Mouse (Mus musculus): ENCODE measurements around the gene C1rb. TPM values are rescaled to one million over a fixed set of nuclear protein-coding genes. Genes with fewer than 3 reads are reported as not detected.
"Not testable (repeated sequence)": the region's sequence is repeated elsewhere in the genome, so short reads cannot be mapped to it uniquely, and the experiment has no call there.

C1rb gene
- polyA plus RNA-seq, 1 experiment from 2014 or later, result not detected

DNA sequence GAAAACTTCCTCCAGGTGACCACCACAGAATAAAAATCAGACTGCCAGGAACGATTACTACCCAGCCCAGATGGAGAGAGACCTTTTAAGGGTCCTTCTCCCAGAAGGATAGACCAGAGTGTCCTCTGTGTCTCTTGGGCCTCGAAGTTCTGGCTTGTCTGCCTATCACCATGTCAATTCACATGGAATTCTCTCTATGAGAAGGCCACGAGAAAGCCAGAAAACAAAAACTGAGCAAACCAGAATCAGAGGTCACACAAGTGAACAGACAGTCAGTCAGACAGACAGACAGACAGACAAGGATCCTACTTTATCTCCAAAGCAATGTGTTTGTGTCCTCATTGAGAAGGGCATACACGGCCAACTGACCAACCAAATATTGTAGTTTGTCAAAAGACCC, 16.2 kb downstream of the C1rb start:
- no peaks in the 10 kb centered on the region for H3K4me1 ChIP-seq (ENCODE audit: control insufficient read depth, insufficient read depth, low read length)
- no peak overlapping the region for H3K4me2 ChIP-seq (ENCODE audit: low read depth, low read length)
- no peak overlapping the region for H3K27ac ChIP-seq (ENCODE audit: low read length)
- WGBS, result 76% methylated on average over 4 of the region's 4 CpGs
- no peak overlapping the region for H3K9ac ChIP-seq (ENCODE audit: low read depth, low read length)
- H3K27me3 ChIP-seq (replicated peaks; ENCODE audit: control insufficient read depth, insufficient read depth, low read length), result no peaks in the 10 kb centered on the region
- H3K9me3 ChIP-seq (ENCODE audit: control insufficient read depth, low read length), result no peaks in the 10 kb centered on the region
- no peak overlapping the region for H3K4me3 ChIP-seq (ENCODE audit: low read length)
- no peaks in the 10 kb centered on the region for H3K36me3 ChIP-seq (ENCODE audit: control insufficient read depth, insufficient read depth, low read length)
- no peak for ATAC-seq

DNA sequence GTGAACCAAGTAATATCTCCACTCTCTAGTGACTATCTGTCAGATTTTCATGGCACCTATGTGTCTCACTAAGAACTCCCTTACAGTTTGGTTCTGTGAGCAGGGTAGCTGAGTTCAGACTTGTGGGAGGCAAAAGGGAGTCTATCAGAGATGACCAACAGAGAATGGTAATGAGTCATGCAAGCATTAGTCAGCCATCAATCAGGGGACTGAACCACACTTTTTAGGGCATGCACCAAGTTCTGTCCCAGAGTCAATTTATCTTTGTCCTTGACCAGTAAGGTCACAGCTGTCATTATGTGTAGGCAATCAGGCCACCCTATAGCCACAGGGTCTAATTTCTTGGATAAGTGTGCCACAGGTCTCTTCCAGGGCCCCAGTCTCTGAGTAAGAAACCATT, 18.7 kb downstream of the C1rb start:
- Histone ChIP-seq H3K9ac (ENCODE audit: low read depth, low read length) (no peak overlapping the region), H3K4me1 (ENCODE audit: control insufficient read depth, insufficient read depth, low read length) (no peaks in the 10 kb centered on the region), H3K36me3 (ENCODE audit: control insufficient read depth, insufficient read depth, low read length) (no peaks in the 10 kb centered on the region), H3K9me3 (ENCODE audit: control insufficient read depth, low read length) (no peaks in the 10 kb centered on the region), H3K27ac (ENCODE audit: low read length) (no peak overlapping the region), H3K27me3 (replicated peaks; ENCODE audit: control insufficient read depth, insufficient read depth, low read length) (no peaks in the 10 kb centered on the region), H3K4me2 (ENCODE audit: low read depth, low read length) (no peak overlapping the region), H3K4me3 (ENCODE audit: low read length) (no peak overlapping the region)
- ATAC-seq, result no peak

DNA sequence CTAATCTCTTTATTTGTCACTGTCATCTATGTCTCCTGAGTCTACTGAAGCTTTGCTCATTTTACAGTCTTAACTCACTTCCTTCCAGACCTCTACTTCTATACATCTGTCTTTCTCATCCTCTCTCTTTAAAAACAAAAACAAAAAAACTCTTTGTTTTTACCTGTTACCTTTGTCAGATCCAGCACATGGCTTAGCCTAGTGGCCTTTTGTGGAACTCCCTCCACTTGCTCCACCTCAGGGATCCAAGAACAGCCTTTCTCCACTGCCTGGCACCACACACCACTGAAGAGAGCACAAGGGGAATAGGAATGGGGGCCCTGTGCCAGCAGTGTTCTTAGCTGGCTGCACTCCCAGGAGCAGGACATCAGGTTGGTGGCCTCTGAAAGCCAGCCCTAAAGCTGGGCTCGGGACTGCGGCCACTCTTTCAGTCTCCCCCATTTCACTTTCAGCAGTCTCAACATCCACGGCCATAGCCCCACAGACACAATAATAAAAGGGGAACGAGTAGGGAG, 22.1 kb downstream of the C1rb start:
- Histone ChIP-seq H3K4me1 (ENCODE audit: control insufficient read depth, insufficient read depth, low read length) (no peaks in the 10 kb centered on the region), H3K4me3 (ENCODE audit: low read length) (no peak overlapping the region), H3K4me2 (ENCODE audit: low read depth, low read length) (no peak overlapping the region), H3K36me3 (ENCODE audit: control insufficient read depth, insufficient read depth, low read length) (no peaks in the 10 kb centered on the region), H3K27me3 (replicated peaks; ENCODE audit: control insufficient read depth, insufficient read depth, low read length) (no peaks in the 10 kb centered on the region), H3K27ac (ENCODE audit: low read length) (no peak overlapping the region), H3K9me3 (ENCODE audit: control insufficient read depth, low read length) (no peaks in the 10 kb centered on the region), H3K9ac (ENCODE audit: low read depth, low read length) (no peak overlapping the region)
- ATAC-seq, result no peak
- WGBS, result 78% methylated on average over 4 of the region's 4 CpGs

DNA sequence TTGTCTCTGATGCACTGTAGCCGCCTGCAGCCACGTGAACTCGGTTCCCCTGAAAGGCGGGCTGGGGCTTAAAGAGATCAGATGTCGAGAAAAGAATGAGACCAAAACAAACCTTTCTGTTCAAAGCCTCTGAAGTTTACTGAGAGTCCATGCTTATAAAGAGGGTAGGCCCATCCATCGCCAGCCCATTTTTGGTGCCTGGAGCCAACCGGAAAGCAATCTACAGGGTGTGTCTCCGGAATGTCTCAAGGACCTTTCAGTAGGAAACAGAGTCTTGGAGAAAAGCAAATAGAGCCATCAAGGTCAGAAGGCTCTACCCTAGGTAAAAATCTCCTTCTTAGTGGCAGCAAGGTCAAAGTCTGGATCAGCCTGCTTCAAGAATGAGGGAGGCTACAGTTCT, 23.0 kb downstream of the C1rb start:
- no peak overlapping the region for H3K9ac ChIP-seq (ENCODE audit: low read depth, low read length)
- no peaks in the 10 kb centered on the region for H3K27me3 ChIP-seq (replicated peaks; ENCODE audit: control insufficient read depth, insufficient read depth, low read length)
- H3K4me2 ChIP-seq (ENCODE audit: low read depth, low read length), result no peak overlapping the region
- no peaks in the 10 kb centered on the region for H3K36me3 ChIP-seq (ENCODE audit: control insufficient read depth, insufficient read depth, low read length)
- no peak overlapping the region for H3K27ac ChIP-seq (ENCODE audit: low read length)
- 79% methylated on average over 8 of the region's 8 CpGs for WGBS
- ATAC-seq, result no peak
- no peaks in the 10 kb centered on the region for H3K9me3 ChIP-seq (ENCODE audit: control insufficient read depth, low read length)
- no peak overlapping the region for H3K4me3 ChIP-seq (ENCODE audit: low read length)
- no peaks in the 10 kb centered on the region for H3K4me1 ChIP-seq (ENCODE audit: control insufficient read depth, insufficient read depth, low read length)

DNA sequence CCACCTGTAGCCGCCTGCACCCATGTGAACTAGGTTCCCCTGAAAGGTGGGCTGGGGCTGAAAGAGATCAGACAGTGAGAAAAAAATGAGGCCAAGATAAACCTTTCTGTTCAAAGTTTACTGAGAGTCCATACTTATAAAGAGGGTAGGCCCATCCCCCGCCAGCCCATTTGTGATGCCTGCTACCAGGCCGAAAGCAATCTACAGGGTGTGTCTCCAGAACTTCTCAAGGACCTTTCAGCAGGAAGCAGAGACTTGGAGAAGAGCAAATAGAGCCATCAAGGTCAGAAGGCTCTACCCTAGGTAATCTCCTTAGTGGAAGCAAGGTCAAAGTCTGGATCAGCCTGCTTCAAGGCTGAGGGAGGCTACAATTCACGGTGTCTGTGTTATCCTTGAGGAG, 31.9 kb downstream of the C1rb start:
- Histone ChIP-seq H3K4me3 (ENCODE audit: low read length) (no peak overlapping the region), H3K4me1 (ENCODE audit: control insufficient read depth, insufficient read depth, low read length) (no peaks in the 10 kb centered on the region), H3K9me3 (ENCODE audit: control insufficient read depth, low read length) (no peaks in the 10 kb centered on the region), H3K36me3 (ENCODE audit: control insufficient read depth, insufficient read depth, low read length) (no peaks in the 10 kb centered on the region), H3K4me2 (ENCODE audit: low read depth, low read length) (no peak overlapping the region), H3K9ac (ENCODE audit: low read depth, low read length) (no peak overlapping the region), H3K27me3 (replicated peaks; ENCODE audit: control insufficient read depth, insufficient read depth, low read length) (no peaks in the 10 kb centered on the region), H3K27ac (ENCODE audit: low read length) (no peak overlapping the region)
- peak; percentile 48 for ATAC-seq
- WGBS, result 74% methylated on average over 4 of the region's 4 CpGs

DNA sequence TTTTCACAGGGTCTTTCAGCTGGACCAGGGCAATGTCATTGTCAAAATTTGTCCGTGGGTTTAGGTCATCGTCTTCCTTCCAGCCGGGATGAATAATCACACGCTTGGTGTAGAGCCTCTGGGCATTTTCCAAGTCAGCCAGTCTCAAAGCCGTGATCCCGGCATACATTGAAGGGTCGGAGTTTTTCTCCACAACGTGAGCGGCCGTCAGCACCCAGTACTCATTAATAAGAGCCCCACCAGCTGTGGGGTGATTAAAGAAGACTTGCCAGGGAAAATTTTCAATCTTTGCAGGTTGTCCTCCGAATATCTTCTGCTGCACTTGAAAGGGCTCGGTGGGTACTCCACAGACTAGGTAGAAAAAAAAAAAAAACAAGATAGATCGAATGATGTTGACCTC, 55.5 kb downstream of the C1rb start:
- no peak overlapping the region for H3K9ac ChIP-seq (ENCODE audit: low read depth, low read length)
- no peak overlapping the region for H3K4me3 ChIP-seq (ENCODE audit: low read length)
- ATAC-seq, result no peak
- no peaks in the 10 kb centered on the region for H3K9me3 ChIP-seq (ENCODE audit: control insufficient read depth, low read length)
- WGBS, result 86% methylated on average over 13 of the region's 13 CpGs
- no peak overlapping the region for H3K4me2 ChIP-seq (ENCODE audit: low read depth, low read length)
- H3K4me1 ChIP-seq (ENCODE audit: control insufficient read depth, insufficient read depth, low read length), result no peaks in the 10 kb centered on the region
- H3K27ac ChIP-seq (ENCODE audit: low read length), result no peak overlapping the region
- no peaks in the 10 kb centered on the region for H3K36me3 ChIP-seq (ENCODE audit: control insufficient read depth, insufficient read depth, low read length)
- no peaks in the 10 kb centered on the region for H3K27me3 ChIP-seq (replicated peaks; ENCODE audit: control insufficient read depth, insufficient read depth, low read length)

DNA sequence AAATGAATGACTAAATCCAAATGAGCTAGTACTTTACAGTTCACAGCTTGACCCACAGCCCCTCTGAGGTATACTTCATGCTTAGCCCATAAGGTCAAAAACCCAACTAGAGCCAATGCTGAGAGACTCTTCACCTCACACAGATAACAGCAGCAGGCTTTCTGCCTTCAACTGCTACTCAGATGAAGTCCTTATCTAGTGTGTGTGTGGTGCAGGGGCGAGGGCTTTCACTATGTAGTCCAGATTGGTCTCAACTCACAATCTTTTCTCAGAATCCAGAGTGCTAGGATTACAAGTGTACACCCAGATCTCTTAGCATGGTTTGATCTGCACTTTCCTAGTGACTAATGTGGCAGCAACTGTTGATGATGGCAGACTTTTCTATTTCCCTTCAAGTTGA, 56.1 kb downstream of the C1rb start:
- not testable (repeated sequence) for H3K4me2 ChIP-seq (ENCODE audit: low read depth, low read length); H3K9ac ChIP-seq (ENCODE audit: low read depth, low read length); H3K27ac ChIP-seq (ENCODE audit: low read length); H3K4me1 ChIP-seq (ENCODE audit: control insufficient read depth, insufficient read depth, low read length); H3K4me3 ChIP-seq (ENCODE audit: low read length); ATAC-seq; H3K27me3 ChIP-seq (replicated peaks; ENCODE audit: control insufficient read depth, insufficient read depth, low read length); H3K9me3 ChIP-seq (ENCODE audit: control insufficient read depth, low read length); H3K36me3 ChIP-seq (ENCODE audit: control insufficient read depth, insufficient read depth, low read length)
- 35% methylated on average over 1 of the region's 1 CpGs for WGBS

DNA sequence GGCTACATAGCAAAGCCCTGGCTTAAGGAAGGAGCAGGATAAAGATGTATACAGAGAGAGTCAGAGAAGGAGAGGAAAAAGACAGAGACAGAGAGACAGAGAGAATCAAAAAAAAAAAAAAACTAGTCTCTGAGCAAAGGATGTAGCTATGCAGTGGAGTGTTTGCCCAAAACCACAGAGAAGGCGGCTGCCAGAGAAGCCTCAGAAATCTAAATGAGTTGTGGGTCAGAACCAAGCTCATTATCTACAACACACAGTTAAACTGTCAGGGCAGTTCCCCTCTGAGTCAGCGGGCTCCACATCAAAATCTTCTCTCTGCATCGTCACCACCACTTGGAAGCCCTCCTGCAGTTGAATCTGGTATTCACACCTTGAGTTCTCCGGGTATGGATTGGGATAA, 60.7 kb downstream of the C1rb start:
- no peaks in the 10 kb centered on the region for H3K27me3 ChIP-seq (replicated peaks; ENCODE audit: control insufficient read depth, insufficient read depth, low read length)
- 83% methylated on average over 4 of the region's 4 CpGs for WGBS
- no peak overlapping the region for H3K9ac ChIP-seq (ENCODE audit: low read depth, low read length)
- ATAC-seq, result no peak
- H3K4me2 ChIP-seq (ENCODE audit: low read depth, low read length), result no peak overlapping the region
- H3K4me3 ChIP-seq (ENCODE audit: low read length), result no peak overlapping the region
- H3K4me1 ChIP-seq (ENCODE audit: control insufficient read depth, insufficient read depth, low read length), result no peaks in the 10 kb centered on the region
- H3K9me3 ChIP-seq (ENCODE audit: control insufficient read depth, low read length), result no peaks in the 10 kb centered on the region
- H3K27ac ChIP-seq (ENCODE audit: low read length), result no peak overlapping the region
- no peaks in the 10 kb centered on the region for H3K36me3 ChIP-seq (ENCODE audit: control insufficient read depth, insufficient read depth, low read length)

Other genes with a start within 250 kb of the C1rb start
- 47.4 and 48.5 TPM in 2 replicates for gene Pex5, start 155.2 kb upstream of the C1rb start, polyA plus RNA-seq (2015; fragmentation: Nextera tagmentation; extraction: Ambion mirVana)
- gene Clstn3, start 105.5 kb upstream of the C1rb start, polyA plus RNA-seq (2015; fragmentation: Nextera tagmentation; extraction: Ambion mirVana), result 3.5 and 4.1 TPM in 2 replicates
- gene C1rl, start 77.2 kb upstream of the C1rb start, polyA plus RNA-seq (2015; fragmentation: Nextera tagmentation; extraction: Ambion mirVana), result 3.0 and 3.5 TPM in 2 replicates
- 5.1 TPM in 2 replicates for gene C1ra, start 57.9 kb upstream of the C1rb start, polyA plus RNA-seq (2015; fragmentation: Nextera tagmentation; extraction: Ambion mirVana)
- gene C1s1, start 27.9 kb upstream of the C1rb start, polyA plus RNA-seq (2015; fragmentation: Nextera tagmentation; extraction: Ambion mirVana), result 6.3 and 6.6 TPM in 2 replicates
- gene C1s2, start 65.8 kb downstream of the C1rb start, polyA plus RNA-seq (2015; fragmentation: Nextera tagmentation; extraction: Ambion mirVana), result 0.06 TPM in 1 of 2 replicates, not detected in the other
- 195 and 219 TPM in 2 replicates for gene Lpcat3, start 92.7 kb downstream of the C1rb start, polyA plus RNA-seq (2015; fragmentation: Nextera tagmentation; extraction: Ambion mirVana)
- gene Emg1, start 141.9 kb downstream of the C1rb start, polyA plus RNA-seq (2015; fragmentation: Nextera tagmentation; extraction: Ambion mirVana), result 202 and 222 TPM in 2 replicates
- gene Phb2, start 142.0 kb downstream of the C1rb start, polyA plus RNA-seq (2015; fragmentation: Nextera tagmentation; extraction: Ambion mirVana), result 471 and 489 TPM in 2 replicates
- 20.4 and 22.5 TPM in 2 replicates for gene Ptpn6, start 168.4 kb downstream of the C1rb start, polyA plus RNA-seq (2015; fragmentation: Nextera tagmentation; extraction: Ambion mirVana)
- gene Grcc10, start 171.1 kb downstream of the C1rb start, polyA plus RNA-seq (2015; fragmentation: Nextera tagmentation; extraction: Ambion mirVana), result 309 and 334 TPM in 2 replicates
- not detected in 2 replicates for gene Gm45234, start 185.7 kb downstream of the C1rb start, polyA plus RNA-seq (2015; fragmentation: Nextera tagmentation; extraction: Ambion mirVana)
- gene Atn1, start 186.2 kb downstream of the C1rb start, polyA plus RNA-seq (2015; fragmentation: Nextera tagmentation; extraction: Ambion mirVana), result 8.3 and 8.8 TPM in 2 replicates
- 7.1 and 7.9 TPM in 2 replicates for gene Eno2, start 199.4 kb downstream of the C1rb start, polyA plus RNA-seq (2015; fragmentation: Nextera tagmentation; extraction: Ambion mirVana)
- gene Lrrc23, start 209.4 kb downstream of the C1rb start, polyA plus RNA-seq (2015; fragmentation: Nextera tagmentation; extraction: Ambion mirVana), result 0.18 and 0.26 TPM in 2 replicates
- 25.7 and 31.7 TPM in 2 replicates for gene Spsb2, start 238.4 kb downstream of the C1rb start, polyA plus RNA-seq (2015; fragmentation: Nextera tagmentation; extraction: Ambion mirVana)
- gene Tpi1, start 244.0 kb downstream of the C1rb start, polyA plus RNA-seq (2015; fragmentation: Nextera tagmentation; extraction: Ambion mirVana), result 1,250 and 1,271 TPM in 2 replicates

Measured in intestine, embryonic 16.5 days (tissue).